Mouse (Mus musculus): ENCODE measurements around the gene Nub1. TPM values are rescaled to one million over a fixed set of nuclear protein-coding genes. Genes with fewer than 3 reads are reported as not detected.

Gene Nub1
- total and polyA plus RNA-seq, 3 experiments, result 28.8 to 58.6 (median 44.7) TPM

- Histone ChIP-seq H3K4me3 (ENCODE audit: low read depth, low read length) (no peak overlapping the region), H3K36me3 (replicated peaks) (no peaks in the 10 kb centered on the region), H3K4me1 (ENCODE audit: insufficient read depth, low read depth, low read length) (no peaks in the 10 kb centered on the region), H3K27me3 (ENCODE audit: insufficient read depth, low read length) (peaks cover 16% of the 10 kb centered on the region), H3K9me3 (replicated peaks) (no peaks in the 10 kb centered on the region)
- DNase-seq (ENCODE audit: low spot score), result no peak
- no peak for ATAC-seq (ENCODE audit: extremely low read depth, insufficient number of reproducible peaks, low FRiP score, poor library complexity, severe bottlenecking)
- TF ChIP-seq GATA1 (IDR thresholded peaks at IDR 0.05; ENCODE audit: borderline replicate concordance, low read length) (no peak), CTCF (IDR thresholded peaks at IDR 0.05; ENCODE audit: low read depth, low read length) (no peak), GATA2 (IDR thresholded peaks at IDR 0.05; ENCODE audit: borderline replicate concordance, low read depth, low read length) (no peak), TAL1 (conservative IDR thresholded peaks at IDR 0.05; ENCODE audit: low read depth, low read length) (no peak), POLR2AphosphoS5 (IDR thresholded peaks at IDR 0.05; ENCODE audit: insufficient replicate concordance, low read depth, low read length) (no peak)
These were observed 35.6 kb upstream of the Nub1 start for GRCm38 (mm10) chr5:24649701-24650100.

GRCm38 (mm10) chr5:24651356-24651755, 34.0 kb upstream of the Nub1 start:
- no peak for TF ChIP-seq GATA1 (IDR thresholded peaks at IDR 0.05; ENCODE audit: borderline replicate concordance, low read length)
- no peak for TF ChIP-seq CTCF (IDR thresholded peaks at IDR 0.05; ENCODE audit: low read depth, low read length)
- no peak for TF ChIP-seq POLR2AphosphoS5 (IDR thresholded peaks at IDR 0.05; ENCODE audit: insufficient replicate concordance, low read depth, low read length)
- no peak for TF ChIP-seq TAL1 (conservative IDR thresholded peaks at IDR 0.05; ENCODE audit: low read depth, low read length)
- no peak for TF ChIP-seq GATA2 (IDR thresholded peaks at IDR 0.05; ENCODE audit: borderline replicate concordance, low read depth, low read length)
- Histone ChIP-seq H3K4me1 (ENCODE audit: insufficient read depth, low read depth, low read length) (no peaks in the 10 kb centered on the region), H3K36me3 (replicated peaks) (no peaks in the 10 kb centered on the region), H3K27me3 (ENCODE audit: insufficient read depth, low read length) (peaks cover 23% of the 10 kb centered on the region), H3K9me3 (replicated peaks) (no peaks in the 10 kb centered on the region), H3K4me3 (ENCODE audit: low read depth, low read length) (no peak overlapping the region)
- no peak for DNase-seq (ENCODE audit: low spot score)
- ATAC-seq (ENCODE audit: extremely low read depth, insufficient number of reproducible peaks, low FRiP score, poor library complexity, severe bottlenecking), result no peak

GRCm38 (mm10) chr5:24651768-24652752, 33.3 kb upstream of the Nub1 start:
- peak; percentile 66 for TF ChIP-seq CTCF (IDR thresholded peaks at IDR 0.05; ENCODE audit: low read depth, low read length)
- TF ChIP-seq GATA1 (IDR thresholded peaks at IDR 0.05; ENCODE audit: borderline replicate concordance, low read length), result no peak
- ATAC-seq (ENCODE audit: extremely low read depth, insufficient number of reproducible peaks, low FRiP score, poor library complexity, severe bottlenecking) (no peak), DNase-seq (ENCODE audit: low spot score) (peak; percentile 32)
- H3K4me3 ChIP-seq (ENCODE audit: low read depth, low read length), result no peak overlapping the region
- no peaks in the 10 kb centered on the region for H3K9me3 ChIP-seq (replicated peaks)
- no peaks in the 10 kb centered on the region for H3K4me1 ChIP-seq (ENCODE audit: insufficient read depth, low read depth, low read length)
- peaks cover 23% of the 10 kb centered on the region for H3K27me3 ChIP-seq (ENCODE audit: insufficient read depth, low read length)
- H3K36me3 ChIP-seq (replicated peaks), result no peaks in the 10 kb centered on the region

GRCm38 (mm10) chr5:24652780-24653179, 32.6 kb upstream of the Nub1 start:
- Histone ChIP-seq H3K36me3 (replicated peaks) (no peaks in the 10 kb centered on the region), H3K27me3 (ENCODE audit: insufficient read depth, low read length) (peaks cover 21% of the 10 kb centered on the region), H3K4me1 (ENCODE audit: insufficient read depth, low read depth, low read length) (no peaks in the 10 kb centered on the region), H3K4me3 (ENCODE audit: low read depth, low read length) (no peak overlapping the region), H3K9me3 (replicated peaks) (no peaks in the 10 kb centered on the region)
- ATAC-seq (ENCODE audit: extremely low read depth, insufficient number of reproducible peaks, low FRiP score, poor library complexity, severe bottlenecking), result no peak
- no peak for DNase-seq (ENCODE audit: low spot score)
- TF ChIP-seq CTCF (IDR thresholded peaks at IDR 0.05; ENCODE audit: low read depth, low read length), result no peak
- TF ChIP-seq TAL1 (conservative IDR thresholded peaks at IDR 0.05; ENCODE audit: low read depth, low read length), result no peak
- TF ChIP-seq GATA1 (IDR thresholded peaks at IDR 0.05; ENCODE audit: borderline replicate concordance, low read length), result no peak
- no peak for TF ChIP-seq POLR2AphosphoS5 (IDR thresholded peaks at IDR 0.05; ENCODE audit: insufficient replicate concordance, low read depth, low read length)
- no peak for TF ChIP-seq GATA2 (IDR thresholded peaks at IDR 0.05; ENCODE audit: borderline replicate concordance, low read depth, low read length)

GRCm38 (mm10) chr5:24654491-24654890, 30.8 kb upstream of the Nub1 start:
- DNase-seq (ENCODE audit: low spot score) (no peak), ATAC-seq (ENCODE audit: extremely low read depth, insufficient number of reproducible peaks, low FRiP score, poor library complexity, severe bottlenecking) (no peak)
- Histone ChIP-seq H3K27me3 (ENCODE audit: insufficient read depth, low read length) (peaks cover 21% of the 10 kb centered on the region), H3K36me3 (replicated peaks) (no peaks in the 10 kb centered on the region), H3K4me1 (ENCODE audit: insufficient read depth, low read depth, low read length) (no peaks in the 10 kb centered on the region), H3K4me3 (ENCODE audit: low read depth, low read length) (no peak overlapping the region), H3K9me3 (replicated peaks) (no peaks in the 10 kb centered on the region)
- TF ChIP-seq POLR2AphosphoS5 (IDR thresholded peaks at IDR 0.05; ENCODE audit: insufficient replicate concordance, low read depth, low read length) (no peak), GATA2 (IDR thresholded peaks at IDR 0.05; ENCODE audit: borderline replicate concordance, low read depth, low read length) (no peak), TAL1 (conservative IDR thresholded peaks at IDR 0.05; ENCODE audit: low read depth, low read length) (no peak), GATA1 (IDR thresholded peaks at IDR 0.05; ENCODE audit: borderline replicate concordance, low read length) (no peak), CTCF (IDR thresholded peaks at IDR 0.05; ENCODE audit: low read depth, low read length) (no peak)

GRCm38 (mm10) chr5:24657113-24657512, 28.2 kb upstream of the Nub1 start:
- H3K9me3 ChIP-seq (replicated peaks), result no peaks in the 10 kb centered on the region
- DNase-seq (ENCODE audit: low spot score) (no peak), ATAC-seq (ENCODE audit: extremely low read depth, insufficient number of reproducible peaks, low FRiP score, poor library complexity, severe bottlenecking) (no peak)
- no peaks in the 10 kb centered on the region for H3K36me3 ChIP-seq (replicated peaks)
- no peak overlapping the region for H3K4me3 ChIP-seq (ENCODE audit: low read depth, low read length)
- H3K27me3 ChIP-seq (ENCODE audit: insufficient read depth, low read length), result peaks cover 23% of the 10 kb centered on the region
- H3K4me1 ChIP-seq (ENCODE audit: insufficient read depth, low read depth, low read length), result no peaks in the 10 kb centered on the region
- TF ChIP-seq GATA2 (IDR thresholded peaks at IDR 0.05; ENCODE audit: borderline replicate concordance, low read depth, low read length), result no peak

Data from G1E (cell line).